ENCODE assay signal across 1 mouse cellular context in genomic region chr2:157170166-157170565, GRCm38 (mm10).
TF ChIP-seq lines count a peak whose summit lies in the region.

No protein-coding gene starts in this region.

TF ChIP-seq in MEL, 35 proteins besides CTCF, POLR2A, EP300 and RAD21 (continued from another document):
- TF ChIP-seq MAFK (IDR thresholded peaks at IDR 0.05; ENCODE audit: borderline replicate concordance, low read depth, low read length), result no peak
- TF ChIP-seq BHLHE40 (IDR thresholded peaks at IDR 0.05; ENCODE audit: borderline replicate concordance, low read depth, low read length), result no peak
- no peak for TF ChIP-seq MXI1 (IDR thresholded peaks at IDR 0.05; ENCODE audit: low read depth, low read length)
- no peak for TF ChIP-seq ZNF384 (IDR thresholded peaks at IDR 0.05; ENCODE audit: low read depth, low read length)
- no peak for TF ChIP-seq TBP (IDR thresholded peaks at IDR 0.05; ENCODE audit: low read depth, low read length)
- no peak for TF ChIP-seq ZC3H11A (IDR thresholded peaks at IDR 0.05; ENCODE audit: low read depth, low read length)
- no peak for TF ChIP-seq ELF1 (IDR thresholded peaks at IDR 0.05; ENCODE audit: low read depth, low read length)
- TF ChIP-seq RCOR1 (IDR thresholded peaks at IDR 0.05; ENCODE audit: low read depth, low read length), result no peak
- no peak for TF ChIP-seq TAL1 (IDR thresholded peaks at IDR 0.05; ENCODE audit: low read length)
